Mouse (Mus musculus) lung, embryonic 14.5 days (tissue): ENCODE results near the gene Ppp1r14c. TPM values are rescaled to one million over a fixed set of nuclear protein-coding genes. Genes with fewer than 3 reads are reported as not detected.

Source experiments
- ATAC-seq: fragments of 200-750 bp; cut with Nextera tagmentation; 2 replicates; pipeline ENCODE4 v1.8.0; 2017; ENCODE audit warnings: mild to moderate bottlenecking, moderate TSS enrichment, moderate library complexity; ENCODE audit not compliant: insufficient read depth
- DNase-seq: peaks from one replicate; pipeline ENCODE4 v3.0.0-alpha.2; 2015
- H3K27ac ChIP-seq: fragments of 300-500 bp; sonication (generic); 2 replicates; pipeline ENCODE4 v1.5.1; 2014; ENCODE audit warnings: low read depth, mild to moderate bottlenecking, moderate library complexity
- H3K27me3 ChIP-seq: fragments of 300-500 bp; sonication (generic); 2 replicates; pipeline ENCODE4 v1.6.1; 2014; ENCODE audit warnings: low read length, control low read depth; ENCODE audit not compliant: insufficient read depth
- H3K36me3 ChIP-seq: fragments of 300-500 bp; sonication (generic); 2 replicates; pipeline ENCODE4 v1.6.1; 2014; ENCODE audit warnings: control low read depth; ENCODE audit not compliant: insufficient read depth
- H3K4me1 ChIP-seq: fragments of 300-500 bp; sonication (generic); 2 replicates; pipeline ENCODE4 v1.6.1; 2014; ENCODE audit warnings: antibody characterized with exemption, control low read depth; ENCODE audit not compliant: insufficient read depth
- H3K4me2 ChIP-seq: fragments of 300-500 bp; sonication (generic); 2 replicates; pipeline ENCODE4 v1.6.1; 2014; ENCODE audit warnings: mild to moderate bottlenecking
- H3K4me3 ChIP-seq: fragments of 300-500 bp; sonication (generic); 2 replicates; pipeline ENCODE4 v1.5.1; 2014; ENCODE audit warnings: low read depth, low read length
- H3K9ac ChIP-seq: fragments of 300-500 bp; sonication (generic); 2 replicates; pipeline ENCODE4 v1.6.1; 2014
- H3K9me3 ChIP-seq: fragments of 300-500 bp; sonication (generic); 2 replicates; pipeline ENCODE4 v1.6.1; 2016; ENCODE audit warnings: low read depth, low read length, control low read depth
- CTCF ChIP-seq: IDR thresholded peaks from 2 replicates; pipeline ENCODE4 v1.5.1; 2016; ENCODE audit warnings: antibody characterized with exemption, low read depth
- WGBS: fragments of 180-500 bp; shearing (Covaris S2); extraction: QIAGEN DNeasy Blood & Tissue Kit; methylation state at CpG from one replicate; pipeline ENCODE4 v1.1.7; 2014; 5-methylcytosine and 5-hydroxymethylcytosine counted together
- microRNA-seq: library from miRNA; unstranded; fragments of <30 nt; microRNA quantifications from one replicate; pipeline ENCODE4, GENCODE M21; 2016; ENCODE audit warnings: borderline number of aligned reads
- polyA plus RNA-seq: library from polyadenylated mRNA; unstranded; fragments of >200 nt; fragmentation: Nextera tagmentation; extraction: Ambion mirVana; gene quantifications from 2 replicates; pipeline ENCODE4 v1.2.1, GENCODE M21; 2014

The Ppp1r14c gene
- polyA plus RNA-seq, 1 experiment from 2014 or later = 36.9 TPM

GRCm38 (mm10) chr10:3513947-3514346, 148.1 kb downstream of the Ppp1r14c start:
- no peak for TF ChIP-seq CTCF

More at GRCm38 (mm10) chr10:3513947-3514346, 148.1 kb downstream of the Ppp1r14c start:
- WGBS = 70% methylated on average over 6 of the region's 6 CpGs
- no peak for DNase-seq
- H3K27ac ChIP-seq = no peak overlapping the region
- ATAC-seq = no peak
- H3K9ac ChIP-seq = no peak overlapping the region
- no peaks in the 10 kb centered on the region for H3K9me3 ChIP-seq
- no peaks in the 10 kb centered on the region for H3K4me1 ChIP-seq
- H3K4me3 ChIP-seq = no peak overlapping the region
- H3K36me3 ChIP-seq = no peaks in the 10 kb centered on the region
- H3K4me2 ChIP-seq = no peak overlapping the region
- H3K27me3 ChIP-seq = no peaks in the 10 kb centered on the region

Small RNA genes lying within 50 kb of the gene (microRNA-seq; reads per million reads assigned to microRNA genes)
- gene Gm24482 = not detected

Other genes with a start within 250 kb of the Ppp1r14c start
- not detected in 2 replicates for gene H60c, start 98.3 kb upstream of the Ppp1r14c start, polyA plus RNA-seq
- 0.67 and 0.85 TPM in 2 replicates for gene Iyd, start 174.2 kb downstream of the Ppp1r14c start, polyA plus RNA-seq